Mouse (Mus musculus) adrenal gland, postnatal 14 days (tissue): ENCODE measurements around the gene Tnfrsf17. TPM values are rescaled to one million over a fixed set of nuclear protein-coding genes. Genes with fewer than 3 reads are reported as not detected.
"Not testable (repeated sequence)": the region's sequence is repeated elsewhere in the genome, so short reads cannot be mapped to it uniquely, and the experiment has no call there.

Experiments
- DNase-seq: peaks from one replicate; pipeline ENCODE4 v3.0.0; 2021; ENCODE audit warnings: mixed read lengths
- long read RNA-seq, 2 experiments: library from polyadenylated mRNA; stranded (forward); transcript quantifications; one replicate each; pipeline ENCODE4 v2.0.0; 2021
- total RNA-seq: library from RNA; stranded (reverse); gene quantifications from 2 replicates; pipeline ENCODE4 v1.2.3, GENCODE M21; 2021

The Tnfrsf17 gene
- total RNA-seq, result not detected in 2 replicates
- long read RNA-seq, experiment 1, result 0 reads
- long read RNA-seq, experiment 2, result 0 reads

GRCm38 (mm10) chr16:11313512-11313911, at the start of gene Tnfrsf17:
Tnfrsf17 (plus strand) TSS chr16:11313812.
- DNase-seq, result no peak

- no peak for DNase-seq
These were observed 47.1 kb upstream of the Tnfrsf17 start for GRCm38 (mm10) chr16:11266556-11266955.

GRCm38 (mm10) chr16:11269808-11270207, 43.8 kb upstream of the Tnfrsf17 start:
- DNase-seq, result no peak

GRCm38 (mm10) chr16:11270642-11271041, 43.0 kb upstream of the Tnfrsf17 start:
- DNase-seq, result no peak

- no peak for DNase-seq
These were observed 42.5 kb upstream of the Tnfrsf17 start for GRCm38 (mm10) chr16:11271073-11271472.

- no peak for DNase-seq
These were observed 36.7 kb upstream of the Tnfrsf17 start for GRCm38 (mm10) chr16:11276888-11277287.

GRCm38 (mm10) chr16:11278778-11279177, 34.8 kb upstream of the Tnfrsf17 start:
- DNase-seq, result no peak

- DNase-seq, result no peak
These were observed 30.9 kb upstream of the Tnfrsf17 start for GRCm38 (mm10) chr16:11282655-11283232.

- DNase-seq, result no peak
These were observed 28.7 kb upstream of the Tnfrsf17 start for GRCm38 (mm10) chr16:11284881-11285280.

- DNase-seq, result no peak
These were observed 27.7 kb upstream of the Tnfrsf17 start for GRCm38 (mm10) chr16:11285949-11286348.

- not testable (repeated sequence) for DNase-seq
These were observed 24.7 kb upstream of the Tnfrsf17 start for GRCm38 (mm10) chr16:11288873-11289272.

GRCm38 (mm10) chr16:11295583-11295982, 18.0 kb upstream of the Tnfrsf17 start:
- not testable (repeated sequence) for DNase-seq

- peak; percentile 54 for DNase-seq
These were observed 15.9 kb upstream of the Tnfrsf17 start for GRCm38 (mm10) chr16:11297700-11298099.

GRCm38 (mm10) chr16:11303741-11304140, 9.9 kb upstream of the Tnfrsf17 start:
- no peak for DNase-seq

GRCm38 (mm10) chr16:11305531-11305930, 8.1 kb upstream of the Tnfrsf17 start:
- DNase-seq, result no peak

- DNase-seq, result no peak
These were observed 2.2 kb downstream of the Tnfrsf17 start for GRCm38 (mm10) chr16:11315786-11316320.

- DNase-seq, result no peak
These were observed 3.1 kb downstream of the Tnfrsf17 start for GRCm38 (mm10) chr16:11316748-11317147.

- DNase-seq, result no peak
These were observed 3.7 kb downstream of the Tnfrsf17 start for GRCm38 (mm10) chr16:11317324-11317723.

- peak; percentile 99 for DNase-seq
These were observed 9.1 kb downstream of the Tnfrsf17 start, which contains the start of gene Snx29 for GRCm38 (mm10) chr16:11322409-11323323. Snx29 (plus strand) TSS chr16:11322908.

GRCm38 (mm10) chr16:11323324-11324051, 9.9 kb downstream of the Tnfrsf17 start:
- peak; percentile 26 for DNase-seq

- DNase-seq, result no peak
These were observed 16.6 kb downstream of the Tnfrsf17 start for GRCm38 (mm10) chr16:11330081-11330800.

GRCm38 (mm10) chr16:11331030-11331429, 17.4 kb downstream of the Tnfrsf17 start:
- no peak for DNase-seq
